ENCODE assay signal across 36 mouse cellular contexts in genomic region chr11:83776798-83777197, GRCm38 (mm10). TPM values are rescaled to one million over a fixed set of nuclear protein-coding genes. Genes with fewer than 3 reads are reported as not detected.
"Had no signal": no experiment of that assay in that cellular context is flagged by ENCODE, and none has a peak within 500 bp of the region (broad histone marks: within the 10 kb centered on the region; RNA-seq: fewer than 3 reads in every experiment).

No protein-coding gene starts in this region.

- ATAC-seq: hindbrain, embryonic 16.5 days; inflammation-experienced regulatory T-cells, adult 6 months; intestine, embryonic 15.5 days; intestine, postnatal 0 days; liver, embryonic 12.5 days had no signal

- H3K4me1 ChIP-seq: heart, embryonic 10.5 days; heart, embryonic 12.5 days; hindbrain, embryonic 10.5 days; hindbrain, embryonic 12.5 days; intestine, embryonic 15.5 days; kidney, embryonic 15.5 days; limb, embryonic 13.5 days; limb, embryonic 15.5 days; liver, embryonic 12.5 days had no signal

- H3K9ac ChIP-seq: heart, embryonic 12.5 days; hindbrain, embryonic 12.5 days; hindbrain, embryonic 14.5 days; intestine, embryonic 15.5 days; kidney, embryonic 15.5 days; limb, embryonic 13.5 days; limb, embryonic 15.5 days; liver, embryonic 12.5 days had no signal

- DNase-seq: gastrocnemius, postnatal 14 days; gastrocnemius, postnatal 36 days; heart, adult 18-20 months; heart, postnatal 10 days; heart, postnatal 4 days; kidney, adult 18-20 months; kidney, adult 9 months; kidney, postnatal 14 days; kidney, postnatal 36 days; layer of hippocampus, adult 9-11 months; layer of hippocampus, postnatal 36 days; left cerebral cortex, postnatal 4 days had no signal

- H3K9me3 ChIP-seq: heart, embryonic 10.5 days; heart, embryonic 12.5 days; hindbrain, embryonic 10.5 days; hindbrain, embryonic 12.5 days; intestine, embryonic 15.5 days; kidney, embryonic 15.5 days; limb, embryonic 13.5 days; limb, embryonic 15.5 days; liver, embryonic 12.5 days had no signal

- H3K4me3 ChIP-seq: heart, embryonic 10.5 days; heart, embryonic 12.5 days; hindbrain, embryonic 10.5 days; hindbrain, embryonic 12.5 days; intestine, embryonic 15.5 days; kidney, embryonic 15.5 days; limb, embryonic 13.5 days; limb, embryonic 15.5 days; liver, embryonic 12.5 days had no signal

- H3K27ac ChIP-seq: heart, embryonic 10.5 days; hindbrain, embryonic 10.5 days; hindbrain, embryonic 12.5 days; hindbrain, embryonic 14.5 days; intestine, embryonic 15.5 days; kidney, embryonic 15.5 days; kidney, postnatal 0 days; limb, embryonic 13.5 days; limb, embryonic 15.5 days; liver, embryonic 12.5 days had no signal

- H3K27me3 ChIP-seq: heart, embryonic 12.5 days; hindbrain, embryonic 12.5 days; intestine, embryonic 15.5 days; kidney, embryonic 15.5 days; limb, embryonic 13.5 days; limb, embryonic 15.5 days; liver, embryonic 12.5 days had no signal

RNA-seq across cellular contexts. Expression of gene Wfdc21, which starts 30.1 kb away (rescaled TPM):
- total RNA-seq: gastrocnemius, postnatal 14 days; gastrocnemius, postnatal 36 days; heart, adult 18-20 months; heart, postnatal 10 days; heart, postnatal 25 days; heart, postnatal 4 days; layer of hippocampus, adult 18-20 months; layer of hippocampus, adult 8-10 months; layer of hippocampus, postnatal 14 days; layer of hippocampus, postnatal 36 days; left cerebral cortex, adult 18-20 months; left cerebral cortex, adult 8-10 months; left cerebral cortex, postnatal 10 days; left cerebral cortex, postnatal 25 days; left cerebral cortex, postnatal 4 days had no signal
- polyA plus RNA-seq: heart, embryonic 10.5 days; heart, embryonic 12.5 days; heart, embryonic 14.5 days; hindbrain, embryonic 10.5 days; hindbrain, embryonic 12.5 days; hindbrain, embryonic 14.5 days; hindbrain, embryonic 16.5 days; inflammation-experienced regulatory T-cells, adult 6 months; intestine, embryonic 15.5 days; intestine, postnatal 0 days; limb, embryonic 11.5 days; limb, embryonic 13.5 days had no signal
